Mouse (Mus musculus): Measurements from ENCODE around the gene Rap1gds1.

Gene Rap1gds1

DNA sequence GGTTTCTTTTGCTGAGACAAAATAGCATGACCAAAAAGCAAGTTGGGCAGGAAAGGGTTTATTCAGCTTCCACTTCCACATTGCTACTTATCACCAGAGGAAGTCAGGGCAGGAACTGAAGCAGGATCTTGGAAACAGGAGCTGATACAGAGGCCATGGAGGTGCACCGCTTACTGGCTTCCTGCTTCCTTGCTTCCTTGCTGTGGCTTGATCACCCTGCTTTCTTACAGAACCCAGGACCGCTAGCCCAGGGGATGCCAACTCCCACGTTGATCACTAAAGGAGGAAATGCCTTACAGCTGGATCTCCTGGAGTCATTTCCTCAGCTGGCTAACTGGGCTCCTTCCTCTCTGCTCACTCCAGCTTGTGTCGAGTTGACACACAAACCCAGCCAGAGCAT lies 197.3 kb downstream of the Rap1gds1 start:
- DNase-seq = no peak

DNA sequence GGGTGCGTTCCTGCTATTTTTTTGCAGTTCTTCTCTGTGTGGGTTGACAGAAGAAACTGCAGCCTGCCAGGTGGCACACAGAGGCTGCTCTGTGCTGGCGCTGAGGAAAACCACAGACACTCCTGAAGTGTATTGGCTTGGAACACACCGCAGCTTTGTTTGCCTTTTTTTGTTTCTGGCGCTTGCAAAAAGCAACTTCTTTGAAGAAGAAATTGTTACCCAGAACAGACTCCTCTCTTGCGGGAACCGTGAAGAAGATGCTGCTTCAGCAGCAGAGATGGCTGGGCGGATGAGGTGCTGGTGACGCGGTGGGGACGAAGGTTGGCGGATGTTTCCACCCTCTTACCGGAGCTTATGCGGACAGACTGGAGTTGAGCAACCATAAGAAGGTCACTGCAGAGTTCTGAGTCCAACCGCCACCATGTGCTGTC lies 198.1 kb downstream of the Rap1gds1 start:
- DNase-seq = peak in 1 of 2 experiments; percentile 50

DNA sequence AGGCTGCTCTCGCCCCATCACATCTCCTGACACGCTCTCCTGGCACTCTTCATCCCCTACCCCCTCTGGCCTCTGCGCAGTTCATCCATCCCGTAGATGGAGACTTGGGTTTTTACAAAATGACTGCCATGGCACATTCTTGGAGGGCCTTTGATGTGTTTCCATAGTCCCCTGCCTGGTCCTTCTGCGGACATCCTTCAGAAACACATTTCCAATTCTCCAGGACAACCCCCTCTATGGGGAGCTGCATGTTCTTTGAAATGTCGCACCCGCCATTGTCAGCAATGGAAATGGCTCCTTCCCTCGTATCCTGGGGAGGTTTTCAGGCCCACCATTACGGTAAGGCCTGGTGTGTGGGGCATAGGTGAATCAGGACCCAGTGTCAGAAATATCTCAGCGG lies 198.6 kb downstream of the Rap1gds1 start:
- DNase-seq = no peak

DNA sequence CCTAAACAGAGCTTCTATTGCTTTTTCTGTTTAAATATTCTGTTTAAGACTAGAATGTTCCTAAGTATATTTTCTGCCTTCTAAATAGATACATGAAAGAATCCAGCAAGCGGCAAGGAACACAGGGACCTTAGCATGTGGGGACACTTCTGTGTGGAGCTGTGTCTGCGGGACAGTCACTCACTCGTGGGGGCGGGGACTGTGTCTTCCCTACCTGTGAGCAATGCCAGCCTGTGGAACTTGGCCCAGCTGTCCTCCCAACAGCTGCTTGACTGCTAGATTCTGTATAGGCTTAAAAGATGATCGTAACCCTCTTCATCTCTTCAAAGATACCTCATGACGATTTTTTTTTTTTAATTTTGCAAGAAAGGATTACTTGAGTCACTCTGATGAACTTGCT lies 199.1 kb downstream of the Rap1gds1 start:
- no peak for DNase-seq

Measured in cerebellum, postnatal 25 days (tissue).